Mouse (Mus musculus): Measurements from ENCODE around the gene Nsun2. TPM values are rescaled to one million over a fixed set of nuclear protein-coding genes. Genes with fewer than 3 reads are reported as not detected.

The Nsun2 gene
- total and polyA plus RNA-seq, 3 experiments = 29.3 to 47.9 (median 40.4) TPM

DNA sequence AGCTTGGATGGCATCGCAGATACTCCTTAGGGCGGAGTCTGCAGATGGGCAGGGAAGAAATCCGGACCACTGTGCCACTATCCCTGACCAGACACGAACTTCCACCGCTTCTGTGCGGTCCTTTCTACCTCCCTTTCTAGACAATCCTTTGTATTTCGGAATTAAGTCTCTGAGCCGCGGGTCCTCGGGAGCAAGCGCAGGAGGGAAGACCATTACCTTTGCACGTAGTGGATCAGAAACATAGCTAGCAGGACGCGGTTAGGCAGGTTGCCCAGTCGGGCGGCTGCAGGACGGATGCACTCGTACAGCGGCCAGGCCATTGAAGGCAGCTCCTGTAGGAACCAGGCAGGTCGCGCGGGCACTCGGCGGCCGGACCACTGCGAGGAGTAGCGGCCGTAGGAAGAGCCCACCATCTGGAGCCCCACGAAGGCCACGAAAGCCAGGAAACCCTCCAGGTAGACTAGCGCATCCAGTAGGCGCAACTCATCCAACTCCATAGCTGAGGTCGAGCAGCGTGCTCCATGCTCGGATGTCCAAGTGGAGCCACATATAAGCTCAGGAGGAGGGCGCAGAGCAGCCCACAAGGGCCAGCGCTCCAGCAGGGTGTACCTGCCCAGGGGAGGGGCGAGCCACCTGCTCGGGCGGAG lies 77.3 kb downstream of the Nsun2 start:
- Histone ChIP-seq H3K79me2 (replicated peaks; ENCODE audit: control insufficient read depth, insufficient read depth, low read length) (peaks cover 2% of the 10 kb centered on the region; the same call in 1 of the 2 replicates), H3K27me3 (ENCODE audit: control insufficient read depth, insufficient read depth, low read length) (no peaks in the 10 kb centered on the region), H3K27ac (peak overlapping the region; percentile 40), H3K36me3 (ENCODE audit: control insufficient read depth, insufficient read depth, low read length) (no peaks in the 10 kb centered on the region), H3K4me3 (peak overlapping the region; percentile 76), H3K9ac (ENCODE audit: low read depth, low read length) (peak overlapping the region; percentile 69), H3K4me1 (ENCODE audit: control insufficient read depth, insufficient read depth, low read length) (no peaks in the 10 kb centered on the region; the same call in 1 of the 2 replicates)
- under 1% methylated on average over 40 of the region's 40 CpGs for WGBS
- intact Hi-C loops (cut with DNase I) = loop anchor here (5.0 to 10.0 kb wide), 3 partner anchors 54 to 1026 kb away; partner anchors contain the start of genes Fastkd3 and Mtrr
- TF ChIP-seq CTCF (IDR thresholded peaks at IDR 0.05) = no peak
- TF ChIP-seq POLR2A (IDR thresholded peaks at IDR 0.05; ENCODE audit: insufficient read depth, low read depth, low read length) = no peak
- no peak for TF ChIP-seq EP300 (IDR thresholded peaks at IDR 0.05; ENCODE audit: insufficient read depth, low read depth, low read length)
- no peak for DNase-seq

- Histone ChIP-seq H3K4me3 (peak within 1 kb of the TSS; percentile 92), H3K27ac (peak within 1 kb of the TSS; percentile 97), H3K4me1 (ENCODE audit: control insufficient read depth, insufficient read depth, low read length) (no peaks in the 10 kb centered on the region; the same call in 1 of the 2 replicates), H3K27me3 (ENCODE audit: control insufficient read depth, insufficient read depth, low read length) (no peaks in the 10 kb centered on the region), H3K9ac (ENCODE audit: low read depth, low read length) (peak within 1 kb of the TSS; percentile 91), H3K79me2 (replicated peaks; ENCODE audit: control insufficient read depth, insufficient read depth, low read length) (peaks cover 2% of the 10 kb centered on the region; the same call in 1 of the 2 replicates), H3K36me3 (ENCODE audit: control insufficient read depth, insufficient read depth, low read length) (no peaks in the 10 kb centered on the region)
- TF ChIP-seq CTCF (IDR thresholded peaks at IDR 0.05) (no peak), POLR2A (IDR thresholded peaks at IDR 0.05; ENCODE audit: insufficient read depth, low read depth, low read length) (peak; percentile 62), EP300 (IDR thresholded peaks at IDR 0.05; ENCODE audit: insufficient read depth, low read depth, low read length) (no peak; the same call in 1 of the 2 replicates)
- peak; percentile 99 to 100 for DNase-seq
- under 1% methylated on average over 69 of the region's 69 CpGs for WGBS
- intact Hi-C loops (cut with DNase I) = loop anchor here (2.0 to 10.0 kb wide), 4 partner anchors 54 to 1027 kb away; partner anchors contain the start of genes Fastkd3 and Mtrr
Measured at GRCm38 (mm10) chr13:69611398-69612174, 78.0 kb downstream of the Nsun2 start, which contains the start of gene Srd5a1. TSS of gene Srd5a1 (minus strand) at chr13:69611442.

GRCm38 (mm10) chr13:69612175-69612544 lies 78.6 kb downstream of the Nsun2 start:
- H3K4me1 ChIP-seq (ENCODE audit: control insufficient read depth, insufficient read depth, low read length) = no peaks in the 10 kb centered on the region; the same call in 1 of the 2 replicates
- H3K27ac ChIP-seq = peak overlapping the region; percentile 97
- no peak for DNase-seq
- intact Hi-C loops (cut with DNase I) = loop anchor here (2.0 to 10.0 kb wide), 4 partner anchors 55 to 1027 kb away; partner anchors contain the start of genes Fastkd3 and Mtrr
- WGBS = under 1% methylated on average over 24 of the region's 24 CpGs
- TF ChIP-seq POLR2A (IDR thresholded peaks at IDR 0.05; ENCODE audit: insufficient read depth, low read depth, low read length) (no peak), CTCF (IDR thresholded peaks at IDR 0.05) (no peak), EP300 (IDR thresholded peaks at IDR 0.05; ENCODE audit: insufficient read depth, low read depth, low read length) (no peak)
- H3K79me2 ChIP-seq (replicated peaks; ENCODE audit: control insufficient read depth, insufficient read depth, low read length) = peaks cover 2% of the 10 kb centered on the region; the same call in 1 of the 2 replicates
- no peaks in the 10 kb centered on the region for H3K36me3 ChIP-seq (ENCODE audit: control insufficient read depth, insufficient read depth, low read length)
- H3K27me3 ChIP-seq (ENCODE audit: control insufficient read depth, insufficient read depth, low read length) = no peaks in the 10 kb centered on the region
- H3K9ac ChIP-seq (ENCODE audit: low read depth, low read length) = peak overlapping the region; percentile 91
- H3K4me3 ChIP-seq = peak overlapping the region; percentile 92

DNA sequence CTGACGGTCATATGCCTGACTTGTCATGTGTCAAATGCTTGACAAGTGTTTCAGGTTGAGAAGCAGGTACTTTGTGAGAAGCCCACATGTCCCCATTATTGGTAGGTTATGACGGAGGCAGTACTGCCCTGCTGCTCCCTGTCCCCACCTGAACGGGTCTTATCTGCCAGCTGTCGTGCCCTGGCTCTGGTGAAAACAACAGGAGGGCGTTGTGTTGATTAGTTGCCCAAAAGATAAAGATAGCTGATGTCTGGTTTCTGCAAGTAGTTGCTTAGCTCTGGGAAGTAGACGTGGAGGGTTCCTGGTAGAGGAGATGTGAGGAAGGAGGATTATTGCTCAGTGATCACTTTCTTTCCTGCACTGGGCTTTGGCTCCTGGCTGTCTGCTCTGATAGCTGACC lies 83.2 kb downstream of the Nsun2 start:
- no peak for DNase-seq
- Histone ChIP-seq H3K4me1 (ENCODE audit: control insufficient read depth, insufficient read depth, low read length) (no peaks in the 10 kb centered on the region; the same call in 1 of the 2 replicates), H3K27ac (no peak overlapping the region), H3K9ac (ENCODE audit: low read depth, low read length) (no peak overlapping the region), H3K36me3 (ENCODE audit: control insufficient read depth, insufficient read depth, low read length) (no peaks in the 10 kb centered on the region), H3K4me3 (no peak overlapping the region), H3K79me2 (replicated peaks; ENCODE audit: control insufficient read depth, insufficient read depth, low read length) (peaks cover 2% of the 10 kb centered on the region; the same call in 1 of the 2 replicates), H3K27me3 (ENCODE audit: control insufficient read depth, insufficient read depth, low read length) (no peaks in the 10 kb centered on the region)
- TF ChIP-seq EP300 (IDR thresholded peaks at IDR 0.05; ENCODE audit: insufficient read depth, low read depth, low read length) (no peak), CTCF (IDR thresholded peaks at IDR 0.05) (no peak), POLR2A (IDR thresholded peaks at IDR 0.05; ENCODE audit: insufficient read depth, low read depth, low read length) (no peak)
- 66% methylated on average over 6 of the region's 6 CpGs for WGBS
- intact Hi-C loops (cut with DNase I) = loop anchor here (10.0 kb wide), 1 partner anchor 1032 kb away; the partner anchor contains the start of genes Fastkd3 and Mtrr

DNA sequence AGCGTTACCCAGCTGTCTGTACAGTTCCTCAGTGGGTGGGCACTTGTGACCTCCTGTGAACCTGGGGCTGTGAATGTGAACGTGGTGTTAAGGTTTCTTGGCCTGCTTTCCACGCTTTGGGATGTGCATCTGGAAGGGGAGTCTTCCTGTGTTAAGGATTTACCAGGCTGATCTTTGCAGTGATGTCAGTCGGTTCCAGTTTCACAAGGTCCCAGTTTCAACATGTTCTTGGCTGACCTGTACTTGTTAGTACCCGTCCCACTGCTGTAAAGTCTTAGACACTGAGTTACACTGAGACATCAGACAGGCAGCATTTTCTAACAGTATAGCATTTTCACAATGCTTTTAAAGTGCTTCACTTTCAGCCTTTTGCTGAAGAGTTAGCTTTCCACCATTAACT lies 90.3 kb downstream of the Nsun2 start:
- Histone ChIP-seq H3K27ac (no peak overlapping the region), H3K36me3 (ENCODE audit: control insufficient read depth, insufficient read depth, low read length) (no peaks in the 10 kb centered on the region), H3K9ac (ENCODE audit: low read depth, low read length) (no peak overlapping the region), H3K4me1 (ENCODE audit: control insufficient read depth, insufficient read depth, low read length) (no peaks in the 10 kb centered on the region), H3K4me3 (no peak overlapping the region), H3K79me2 (replicated peaks; ENCODE audit: control insufficient read depth, insufficient read depth, low read length) (no peaks in the 10 kb centered on the region), H3K27me3 (ENCODE audit: control insufficient read depth, insufficient read depth, low read length) (no peaks in the 10 kb centered on the region)
- intact Hi-C loops (cut with DNase I) = no loop called here
- TF ChIP-seq POLR2A (IDR thresholded peaks at IDR 0.05; ENCODE audit: insufficient read depth, low read depth, low read length) = no peak
- no peak for TF ChIP-seq EP300 (IDR thresholded peaks at IDR 0.05; ENCODE audit: insufficient read depth, low read depth, low read length)
- no peak for TF ChIP-seq CTCF (IDR thresholded peaks at IDR 0.05)
- 76% methylated on average over 5 of the region's 5 CpGs for WGBS
- DNase-seq = no peak
